Mouse (Mus musculus) MN1 (cell line): ENCODE data around the gene Ttc7b.

Experiments used
- DNase-seq: peaks from one replicate; pipeline ENCODE4 v3.0.0-alpha.2; 2016; ENCODE audit warnings: low spot score

The Ttc7b gene

DNA sequence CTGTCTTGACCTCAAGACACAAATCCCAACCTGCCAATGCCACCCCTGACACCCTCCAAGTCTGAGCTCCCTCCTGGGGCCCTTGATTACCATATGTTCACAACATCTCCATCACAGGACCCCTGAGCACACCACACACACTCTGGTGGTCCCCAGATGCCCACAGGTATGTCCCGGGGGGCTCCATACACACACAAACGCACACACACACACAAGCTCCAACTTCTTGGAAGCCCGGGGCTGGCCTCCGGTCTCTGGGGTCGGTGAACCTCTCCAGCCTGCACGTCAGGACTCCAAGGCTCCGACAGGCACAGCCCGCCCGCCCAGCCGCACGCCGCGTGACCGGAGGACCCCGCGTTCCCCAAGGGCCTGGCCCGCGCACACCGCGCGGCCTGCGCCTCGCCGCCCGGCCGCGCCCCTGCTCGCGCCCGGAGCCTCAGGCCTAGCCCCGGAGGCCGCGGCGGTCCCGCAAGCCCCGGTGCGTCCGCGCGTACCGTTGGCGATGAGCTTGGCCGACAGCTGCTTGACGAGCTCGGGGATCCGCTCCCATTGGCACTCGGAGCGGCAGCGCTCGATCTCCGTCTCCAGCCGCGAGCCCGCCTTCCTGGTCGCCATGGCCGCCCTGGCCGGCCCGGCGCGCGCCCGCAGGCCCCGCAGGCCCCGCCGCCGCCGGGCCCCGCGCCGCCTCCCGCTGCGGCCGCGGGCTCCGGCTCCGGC is 391 bp downstream of the Ttc7b start:
- DNase-seq = peak; percentile 39

DNA sequence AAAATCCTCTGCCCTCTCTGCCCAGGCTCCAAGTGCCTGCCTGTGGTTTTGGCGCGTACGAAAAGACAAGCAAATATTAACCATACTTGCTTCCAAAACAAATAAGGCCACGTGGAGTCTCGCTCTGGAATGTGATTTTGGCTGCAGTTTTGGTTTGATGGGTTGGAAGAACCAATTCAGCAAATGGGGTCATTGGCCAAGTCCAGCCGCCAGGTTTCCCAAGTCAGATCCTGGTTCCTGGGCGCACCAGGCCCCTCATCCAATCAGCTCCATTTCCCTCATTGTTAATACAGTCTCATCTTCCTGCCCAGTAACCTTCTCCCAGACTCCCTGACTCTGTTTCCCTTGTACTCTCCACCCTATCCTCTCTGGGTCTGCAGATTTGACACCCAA is 946 bp downstream of the Ttc7b start:
- no peak for DNase-seq

DNA sequence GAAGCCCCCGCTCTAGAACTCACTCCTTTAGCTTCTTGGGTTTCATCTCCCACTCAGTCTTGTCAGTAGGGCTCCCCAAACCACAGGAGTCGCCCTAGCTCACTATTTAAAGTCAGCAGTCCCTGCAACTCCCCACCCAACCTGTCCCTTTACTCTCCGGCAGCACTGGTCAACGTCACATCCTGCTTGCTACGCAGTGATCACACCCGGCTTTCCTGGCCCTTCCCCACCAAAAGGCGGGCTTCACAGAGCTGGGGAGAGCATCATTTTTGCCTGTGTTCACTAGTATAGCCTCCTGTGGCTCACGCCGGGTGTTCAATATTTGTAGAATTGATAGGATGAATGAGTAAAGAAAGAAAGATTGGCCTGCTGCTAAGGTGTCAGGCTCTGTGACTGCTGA is 3.3 kb downstream of the Ttc7b start:
- no peak for DNase-seq

DNA sequence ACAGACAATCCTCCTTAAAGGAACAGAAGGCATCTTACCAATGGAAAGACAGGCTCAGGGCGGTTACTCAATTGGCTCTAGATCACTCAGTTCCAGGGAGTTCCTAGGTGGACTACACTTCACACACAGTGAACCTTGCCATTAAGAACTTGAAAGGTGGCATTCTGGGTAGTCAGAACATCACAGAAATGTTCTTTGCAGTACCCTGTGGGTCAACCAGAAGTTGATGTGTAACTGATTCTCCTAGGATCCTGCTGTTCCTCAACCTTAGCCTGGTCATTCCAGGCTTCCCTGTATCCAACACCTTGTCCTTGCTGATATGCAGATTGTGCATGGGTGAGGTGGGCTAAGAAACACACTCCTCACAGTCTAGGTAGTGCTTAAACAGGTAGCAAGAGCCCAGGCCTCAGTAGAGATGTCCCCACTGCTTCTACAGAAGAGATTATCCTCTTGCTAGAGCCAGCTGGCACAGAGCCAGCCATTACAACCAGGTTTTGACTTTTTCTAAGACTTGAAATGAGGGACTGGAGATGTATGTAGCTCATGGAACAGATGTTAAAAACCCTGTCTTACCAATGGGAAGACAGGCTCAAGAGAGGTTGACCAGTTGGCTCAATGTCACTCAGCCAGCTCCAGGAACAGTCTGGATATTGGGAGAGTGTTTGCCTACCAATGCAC is 4.3 kb downstream of the Ttc7b start:
- DNase-seq = peak; percentile 36

DNA sequence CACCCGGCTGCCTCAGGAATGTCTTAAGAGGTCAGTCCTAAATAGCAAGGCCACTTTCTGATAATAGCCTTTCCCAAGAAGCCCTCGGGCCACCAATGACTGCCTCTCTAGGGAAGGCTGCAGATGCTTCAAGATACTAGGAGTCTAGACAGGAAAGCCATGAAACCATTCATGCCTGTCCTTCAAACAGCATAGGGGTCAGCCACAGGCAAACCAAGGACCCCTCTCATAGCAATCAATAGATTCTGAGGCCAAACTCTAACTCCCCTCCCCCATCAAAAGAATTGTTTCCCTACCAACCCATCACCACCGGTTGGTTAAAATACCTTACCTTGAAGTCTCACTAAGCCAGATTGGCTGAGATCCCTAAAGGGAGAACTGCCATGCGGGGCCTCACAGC is 5.1 kb downstream of the Ttc7b start:
- no peak for DNase-seq

DNA sequence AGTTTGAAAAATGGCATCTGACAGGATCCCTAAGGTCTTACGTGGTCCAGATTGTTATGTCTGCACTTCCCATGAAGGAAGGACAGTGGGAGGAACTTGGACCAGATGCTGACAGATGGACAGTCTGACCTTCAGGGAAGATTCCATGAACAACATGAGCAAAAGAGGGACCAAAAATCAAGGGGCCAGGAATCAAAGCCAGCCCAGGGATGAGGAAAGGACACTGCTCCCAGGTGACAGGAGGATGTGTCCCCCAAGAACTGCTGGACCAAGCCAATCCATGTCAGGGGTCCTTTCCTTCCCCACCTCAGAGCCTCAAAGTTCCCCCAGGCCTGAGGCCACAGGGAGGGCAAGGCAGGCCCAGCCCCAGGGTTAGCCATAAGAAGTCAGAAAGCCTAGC is 6.0 kb downstream of the Ttc7b start:
- DNase-seq = no peak

DNA sequence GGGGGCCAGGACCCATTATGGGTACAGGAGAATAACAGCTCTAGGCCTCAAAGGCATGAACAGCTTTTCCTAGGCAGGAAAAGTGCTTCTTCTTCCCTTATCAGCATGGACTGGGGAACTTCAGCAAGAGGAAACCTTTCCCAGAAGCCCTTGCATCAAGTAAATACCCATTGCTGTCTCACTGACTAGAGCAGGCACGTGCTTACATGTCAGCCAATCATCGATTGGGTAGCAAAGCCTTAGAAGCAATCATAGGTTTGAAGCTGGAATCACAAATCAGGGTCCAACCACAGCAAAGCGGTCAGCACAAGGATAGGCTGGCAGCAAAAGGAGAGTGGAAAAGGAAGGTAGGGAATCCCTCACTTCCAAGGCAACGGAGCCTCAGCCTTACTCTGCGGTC is 7.5 kb downstream of the Ttc7b start:
- DNase-seq = no peak

DNA sequence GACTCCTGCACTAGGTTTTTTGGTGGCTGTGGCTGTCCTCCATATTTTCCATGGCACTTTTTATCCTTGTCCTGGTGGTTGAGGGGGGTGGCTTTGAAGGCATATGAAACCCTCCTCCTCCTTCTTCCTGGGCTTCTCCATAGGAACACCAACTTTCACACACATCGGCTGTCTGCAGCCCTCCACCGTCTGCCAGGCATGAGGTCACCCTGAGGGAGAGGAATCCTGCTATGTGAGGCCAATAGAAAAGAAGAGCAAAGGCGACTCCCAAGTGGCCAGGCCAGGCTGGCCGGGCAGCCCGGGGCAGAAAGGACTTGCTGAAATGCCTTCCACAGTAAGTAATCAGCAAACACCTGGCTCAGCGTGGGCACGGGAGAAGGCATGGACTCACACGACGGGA is 8.0 kb downstream of the Ttc7b start:
- DNase-seq = no peak

DNA sequence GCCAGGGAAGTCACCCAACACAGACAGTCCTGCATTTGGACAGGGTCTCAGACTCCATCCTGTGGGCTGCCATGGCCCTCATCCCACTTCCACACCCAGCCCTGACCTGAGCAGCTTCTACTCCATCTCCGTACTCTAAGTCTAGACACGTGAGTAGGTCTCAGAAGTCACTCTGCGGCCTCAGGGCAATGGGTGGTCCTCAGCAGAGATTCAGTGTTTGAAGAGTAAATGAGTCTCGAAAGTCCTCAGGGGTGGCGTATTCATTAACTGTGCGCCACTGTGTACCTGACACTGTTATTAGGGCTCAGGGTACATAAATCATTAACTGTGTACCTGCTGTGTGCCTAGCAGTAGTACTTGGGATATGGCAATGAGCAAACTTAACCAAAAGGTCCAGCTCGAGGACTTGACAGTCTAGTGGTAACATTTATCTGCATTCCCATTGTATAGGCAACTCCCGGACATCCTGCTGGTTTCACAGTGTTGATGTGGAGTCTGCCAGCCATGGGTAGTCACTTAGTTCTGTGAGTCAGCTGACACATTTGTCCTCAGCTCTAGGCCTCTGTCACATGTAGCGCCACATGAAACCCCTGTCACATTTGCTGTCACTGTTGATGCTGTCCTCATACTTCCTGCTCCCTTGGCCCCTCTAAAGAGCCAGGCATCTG is 10.9 kb downstream of the Ttc7b start:
- DNase-seq = no peak

DNA sequence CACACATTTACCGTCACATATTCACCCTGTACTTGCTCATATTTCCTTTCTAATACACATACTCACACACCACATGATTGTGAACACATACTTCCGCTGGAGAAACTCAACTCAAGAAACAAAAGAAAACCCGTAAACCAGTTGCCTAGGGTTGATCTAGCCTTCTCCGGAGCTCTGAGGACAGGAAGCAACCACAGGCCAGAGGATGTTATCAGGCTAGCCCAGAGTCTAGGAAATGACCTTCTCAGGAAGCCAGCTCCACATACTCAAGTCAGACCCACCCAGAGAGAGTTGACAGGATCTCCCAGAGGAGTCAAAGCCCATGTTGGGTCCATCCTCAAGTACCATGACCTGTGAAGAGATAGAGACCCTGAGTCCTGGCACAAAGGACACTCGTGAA is 12.0 kb downstream of the Ttc7b start:
- no peak for DNase-seq

DNA sequence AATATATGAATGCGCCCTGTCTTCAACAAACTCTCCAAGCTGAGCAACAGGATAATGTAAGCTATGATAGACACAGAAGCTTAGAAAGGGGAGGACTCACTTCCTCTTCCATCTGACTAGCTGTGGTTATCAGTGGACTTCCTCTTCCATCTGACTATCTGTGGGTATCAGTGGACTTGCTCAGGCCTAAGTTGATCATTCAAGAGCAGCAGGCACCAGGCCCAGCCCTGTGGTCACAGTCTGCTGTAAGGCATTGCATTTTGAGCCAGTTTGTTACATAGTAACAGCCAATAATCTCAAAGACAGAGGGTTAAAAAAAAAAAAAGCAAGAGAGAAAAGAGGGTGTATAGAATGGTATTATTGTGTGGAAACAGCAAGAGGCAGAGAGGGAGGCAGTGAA is 15.1 kb downstream of the Ttc7b start:
- DNase-seq = no peak

DNA sequence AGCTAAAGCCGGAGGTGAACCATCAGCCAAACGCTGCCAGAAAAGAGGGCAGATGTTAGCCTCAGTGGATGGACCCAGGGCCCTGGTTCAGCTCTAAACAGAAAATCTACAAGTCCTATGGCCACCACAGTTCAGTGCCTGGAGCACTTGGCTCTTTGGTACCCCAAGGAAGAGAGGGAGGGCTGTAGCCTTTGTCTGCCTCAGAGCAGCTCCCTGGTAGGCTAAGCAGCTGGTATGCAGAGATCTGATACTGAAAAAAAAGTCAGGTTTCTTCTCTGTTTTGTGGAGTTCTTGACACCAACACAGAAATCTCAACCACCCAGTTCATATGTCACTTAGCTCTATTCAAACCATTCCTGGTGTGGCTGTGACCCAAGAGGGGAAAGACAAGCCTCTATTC is 16.0 kb downstream of the Ttc7b start:
- DNase-seq = no peak

DNA sequence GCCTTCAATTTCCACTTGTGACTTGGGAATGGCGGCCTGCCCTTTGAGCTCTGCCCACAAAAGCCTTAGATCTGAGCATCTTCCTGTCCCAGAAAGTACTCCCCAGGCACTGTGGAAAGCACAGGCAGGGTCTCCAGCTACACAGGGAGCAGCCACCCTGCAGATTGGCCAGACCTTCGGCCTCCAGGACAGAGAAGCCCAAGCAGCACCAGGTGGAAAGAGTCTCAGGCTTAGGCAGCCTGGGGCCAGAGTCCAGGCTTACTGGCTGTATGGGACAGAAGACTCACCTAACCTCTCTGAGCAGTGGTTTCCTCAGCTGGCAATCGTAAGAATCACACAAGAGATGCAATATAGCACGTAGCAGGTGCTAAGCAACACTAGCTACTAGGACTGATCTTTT is 17.0 kb downstream of the Ttc7b start:
- no peak for DNase-seq

DNA sequence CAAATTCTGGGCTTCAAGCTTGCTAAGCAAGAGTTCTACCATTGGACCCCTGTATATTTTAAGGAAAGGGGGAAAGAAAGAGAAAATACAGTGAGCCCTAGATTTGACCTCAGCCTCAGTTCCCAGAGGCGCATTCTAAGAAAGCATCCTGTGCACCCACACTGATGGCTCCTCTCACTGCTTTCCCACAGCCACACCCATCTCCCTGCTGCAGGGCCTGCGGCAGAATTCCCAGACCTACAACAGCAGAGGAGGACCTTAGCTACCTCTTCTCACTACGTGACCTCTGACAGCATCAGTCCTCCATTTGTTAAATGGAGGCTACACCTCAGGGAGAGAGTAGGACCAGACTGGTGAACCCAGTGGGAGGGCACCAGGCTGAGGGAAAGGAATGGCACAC is 18.1 kb downstream of the Ttc7b start:
- no peak for DNase-seq

DNA sequence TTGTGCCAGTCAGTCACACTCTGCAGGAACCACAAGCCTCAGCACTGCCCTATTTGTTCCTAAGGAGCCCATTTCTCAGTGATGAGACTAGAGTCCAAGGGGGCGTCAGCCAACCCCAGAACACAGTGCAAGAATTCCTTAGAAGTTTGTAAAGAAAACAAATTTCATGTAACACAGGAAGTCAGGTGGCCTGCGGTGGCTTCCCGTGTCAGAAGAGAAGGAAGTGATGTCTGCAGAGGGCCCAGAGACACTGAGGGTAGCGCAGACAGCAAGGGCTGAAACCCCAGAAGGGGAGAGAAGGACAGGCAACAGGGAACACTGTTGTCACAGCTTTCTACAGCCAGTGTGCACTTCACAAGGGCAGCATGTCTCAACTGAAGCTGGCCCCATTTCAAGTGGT is 19.4 kb downstream of the Ttc7b start:
- no peak for DNase-seq

DNA sequence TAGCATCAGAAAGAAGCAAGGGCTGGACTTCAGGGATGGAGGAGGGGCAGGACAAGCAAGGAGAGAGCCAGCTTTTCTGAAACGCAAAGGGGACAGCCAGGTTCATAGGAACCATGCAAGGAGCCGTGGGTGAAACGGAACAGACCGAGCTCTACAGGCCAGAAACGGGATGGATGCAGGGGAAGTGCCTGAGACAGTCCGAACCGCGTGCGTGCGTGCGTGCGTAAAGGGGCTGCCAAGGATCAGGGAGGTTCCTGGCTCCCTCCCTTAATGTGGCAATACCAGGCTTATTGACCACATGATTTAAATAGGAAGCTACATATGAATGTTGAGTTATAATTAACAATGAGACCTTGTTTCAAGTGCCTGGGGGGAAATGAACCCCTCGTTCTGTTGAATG is 21.2 kb downstream of the Ttc7b start:
- no peak for DNase-seq

DNA sequence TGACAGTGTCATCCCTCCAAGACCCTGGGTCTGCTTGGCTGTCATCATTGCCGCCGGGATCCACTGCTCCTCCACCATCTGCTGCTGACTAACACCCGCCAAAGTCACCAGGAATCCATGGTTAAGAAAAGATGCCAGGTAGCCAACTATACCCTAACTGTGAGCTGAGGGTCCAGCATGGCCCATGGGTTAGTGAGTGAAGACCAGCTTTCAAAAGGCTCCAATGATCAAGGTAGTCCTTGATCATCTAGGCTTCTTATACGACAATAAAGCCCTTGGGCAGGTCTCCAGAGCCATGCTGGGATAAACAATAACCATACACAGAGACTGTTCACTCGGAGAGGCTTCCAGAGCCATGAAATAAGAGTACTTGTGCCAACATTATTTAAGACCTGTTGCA is 22.6 kb downstream of the Ttc7b start:
- no peak for DNase-seq

DNA sequence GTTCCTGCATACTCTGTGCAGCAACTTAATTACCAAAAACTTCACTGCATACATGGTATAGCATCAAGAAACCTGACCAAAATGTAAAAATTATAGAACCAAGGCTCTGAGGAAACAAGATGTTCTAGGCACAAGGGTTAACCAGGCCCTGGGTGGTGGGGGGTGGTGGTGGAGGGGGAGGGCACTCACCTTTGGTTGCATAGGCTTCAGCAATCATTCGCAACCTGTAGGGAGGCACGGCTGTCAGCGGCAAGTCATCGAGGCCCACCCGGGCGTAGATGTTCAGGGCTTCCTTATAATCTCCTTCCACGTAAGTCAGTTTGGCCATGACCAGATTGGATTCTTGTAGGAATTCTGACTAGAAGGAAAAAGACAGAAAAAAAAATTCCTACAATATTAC is 25.5 kb downstream of the Ttc7b start:
- DNase-seq = no peak

DNA sequence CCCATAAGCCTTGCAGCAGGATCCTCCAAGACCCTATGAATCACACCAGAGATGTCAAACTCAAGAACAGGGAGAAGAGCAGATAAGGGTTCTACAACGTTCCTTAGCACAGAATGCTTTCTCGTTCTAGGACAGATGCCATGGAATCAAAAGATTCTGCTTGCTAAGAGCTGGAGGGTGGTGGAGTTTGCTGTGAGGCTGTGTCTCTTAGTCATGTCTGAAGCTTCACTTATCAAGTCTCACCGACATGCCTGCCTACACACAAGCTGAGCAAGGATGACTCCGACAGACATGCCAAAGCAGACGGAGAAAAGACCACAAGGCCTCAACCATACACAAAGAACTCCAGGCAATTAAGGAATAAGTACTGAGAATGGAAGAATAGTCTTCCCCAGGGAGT is 27.4 kb downstream of the Ttc7b start:
- no peak for DNase-seq

DNA sequence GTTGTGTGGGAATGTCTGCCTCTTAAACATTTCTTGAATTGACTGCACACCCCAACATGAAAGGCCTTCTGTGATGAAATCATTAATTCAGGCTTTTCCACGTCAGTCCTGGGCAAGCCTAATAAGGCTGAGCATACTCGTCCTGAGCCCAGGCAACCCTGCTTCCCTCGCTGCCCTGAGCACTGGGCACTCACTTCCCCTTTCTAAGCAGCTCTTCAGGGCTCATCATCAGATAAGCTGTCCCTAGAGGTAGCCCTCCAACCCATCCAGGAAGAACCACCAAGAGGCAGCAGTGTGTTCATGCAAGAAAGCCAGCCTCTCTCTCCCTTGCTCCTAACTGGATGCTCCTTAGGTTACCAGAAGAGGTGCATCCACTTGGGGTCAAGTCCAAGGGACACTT is 27.9 kb downstream of the Ttc7b start:
- no peak for DNase-seq

DNA sequence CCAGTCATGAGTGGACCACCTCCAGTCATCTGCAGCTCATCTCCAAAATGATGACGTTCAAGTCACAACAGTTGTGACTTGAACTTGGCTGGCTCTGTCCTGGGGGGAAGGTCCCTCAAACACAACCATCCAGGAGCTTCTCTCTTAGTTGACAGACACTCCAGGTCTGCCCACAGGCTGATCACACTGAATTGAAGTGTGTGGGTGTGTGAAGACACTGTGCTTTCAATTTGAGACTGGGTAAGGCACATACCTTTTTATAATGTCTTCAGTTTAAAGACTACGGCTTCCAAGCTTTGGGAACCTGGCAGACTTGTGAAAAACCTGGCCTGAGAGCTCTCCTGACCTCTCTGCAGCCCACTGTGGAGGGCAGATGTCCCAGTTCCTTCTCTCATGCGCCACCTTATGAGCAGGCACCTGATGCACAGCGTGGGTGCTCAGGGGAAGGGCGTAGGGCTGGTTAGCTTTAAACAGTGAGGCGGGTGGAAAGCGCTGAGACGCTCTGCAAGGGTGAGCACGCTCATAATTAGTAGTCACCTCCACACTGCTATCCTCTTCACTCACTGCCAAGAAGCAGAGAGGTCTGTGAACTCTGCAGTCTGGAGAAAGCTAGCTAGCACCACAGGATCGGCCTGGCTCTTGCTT is 28.5 kb downstream of the Ttc7b start:
- no peak for DNase-seq

DNA sequence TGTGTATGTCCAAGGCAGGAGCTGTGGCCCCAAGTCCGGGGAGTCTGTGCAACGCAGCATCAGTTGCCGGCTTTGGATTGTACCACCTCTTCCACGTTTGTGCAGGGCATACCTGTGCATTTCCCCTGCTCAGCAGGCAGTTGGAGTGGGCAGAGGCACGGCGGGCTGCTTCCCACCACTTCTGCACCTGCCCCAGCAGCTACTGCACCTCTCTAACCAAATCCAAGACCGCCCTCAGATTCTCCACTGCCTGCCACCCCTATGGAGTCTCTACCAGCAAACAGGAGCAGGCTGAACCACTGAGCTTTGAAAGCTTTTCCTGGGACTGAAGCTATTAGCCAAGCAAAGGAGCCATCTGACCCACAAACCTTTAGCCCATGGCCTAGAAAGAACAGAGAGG is 30.8 kb downstream of the Ttc7b start:
- no peak for DNase-seq

DNA sequence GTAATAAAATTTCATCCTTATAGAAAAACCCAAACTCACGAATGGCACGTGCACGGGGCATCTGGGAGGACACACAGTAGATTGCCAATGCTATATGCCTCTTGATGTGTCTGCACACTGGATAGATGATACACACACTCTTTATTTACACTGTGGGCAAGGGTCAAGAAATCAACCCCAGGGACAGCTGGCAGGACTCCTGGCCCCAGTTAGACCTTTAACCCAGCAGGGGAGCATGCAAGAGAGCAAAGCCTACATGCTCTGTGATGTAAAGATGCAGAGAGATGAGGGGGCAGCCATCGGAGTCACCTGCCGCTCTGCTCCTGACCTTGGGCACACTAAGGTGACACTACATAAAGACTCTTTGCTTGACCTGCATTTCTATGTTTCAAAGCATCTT is 32.3 kb downstream of the Ttc7b start:
- no peak for DNase-seq
